Mouse (Mus musculus): ENCODE measurements around the gene Otos. TPM values are rescaled to one million over a fixed set of nuclear protein-coding genes. Genes with fewer than 3 reads are reported as not detected.

Gene Otos
- total RNA-seq (2021) = not detected
- long read RNA-seq, experiment 1 = 0 reads
- long read RNA-seq, experiment 2 = 0 reads

DNA sequence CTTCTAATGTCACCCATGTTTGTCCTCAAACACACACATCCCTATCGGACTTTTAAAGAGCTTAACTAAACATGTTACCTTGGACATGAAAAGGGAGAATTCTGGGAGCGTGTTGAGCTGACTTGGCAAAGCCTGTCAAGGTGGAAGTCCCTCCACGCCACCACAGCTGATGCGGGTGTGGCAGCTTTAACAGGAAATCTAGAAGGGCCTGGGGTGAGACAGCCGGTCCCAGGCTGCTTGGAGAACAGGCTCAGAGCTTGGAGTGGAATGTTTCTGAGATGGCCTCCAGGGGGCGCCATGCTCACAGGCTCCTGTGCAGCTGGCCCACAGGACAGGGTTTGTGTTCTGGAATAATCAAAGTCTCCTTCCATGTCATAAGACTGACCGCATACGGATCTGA lies at the start of gene Otos:
Gene Otos (minus strand): TSS at position 169 of the 400 bp plus-strand sequence.
- DNase-seq (ENCODE audit: low spot score) = peak; percentile 77

- DNase-seq (ENCODE audit: low spot score) = peak; percentile 84
These were observed 48.2 kb upstream of the Otos start for GRCm38 (mm10) chr1:92696848-92697247.

- DNase-seq (ENCODE audit: low spot score) = no peak
These were observed 47.1 kb upstream of the Otos start for GRCm38 (mm10) chr1:92695751-92696150.

DNA sequence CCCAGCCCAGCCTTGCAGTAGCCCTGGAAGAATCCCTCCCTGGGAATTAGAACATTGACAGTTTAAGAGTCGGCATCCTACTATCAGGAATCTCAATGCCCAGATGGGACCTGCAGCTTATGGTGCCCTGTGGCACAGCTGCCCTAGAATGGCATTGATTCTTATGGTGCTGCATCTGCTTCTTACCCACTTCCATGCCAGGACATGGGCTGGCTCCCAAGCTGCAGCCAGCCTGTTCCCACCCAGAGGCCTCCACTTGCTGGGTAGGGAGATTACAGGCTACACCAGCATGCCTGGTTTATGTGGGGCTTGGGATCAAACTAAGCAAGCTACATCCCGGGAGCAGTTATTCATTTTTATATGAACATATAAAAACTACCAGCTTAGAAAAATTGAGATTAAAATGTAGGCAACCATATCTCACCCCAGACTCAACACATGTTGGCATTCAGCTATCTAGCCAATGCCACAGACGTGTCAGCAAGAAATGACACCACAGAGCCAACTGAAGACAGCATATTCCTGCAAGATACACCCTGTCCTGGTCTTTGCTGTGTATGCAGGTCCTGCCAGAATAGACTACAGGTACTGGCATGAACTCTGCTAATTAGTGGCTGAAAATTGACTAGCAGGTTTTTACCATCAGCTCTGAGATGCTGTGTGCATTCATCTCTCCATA lies 42.7 kb upstream of the Otos start:
- no peak for DNase-seq (ENCODE audit: low spot score)

GRCm38 (mm10) chr1:92686994-92687393 lies 38.4 kb upstream of the Otos start:
- DNase-seq (ENCODE audit: low spot score) = no peak

GRCm38 (mm10) chr1:92683151-92683550 lies 34.5 kb upstream of the Otos start:
- peak; percentile 21 for DNase-seq (ENCODE audit: low spot score)

GRCm38 (mm10) chr1:92680668-92681603 lies 32.3 kb upstream of the Otos start:
- no peak for DNase-seq (ENCODE audit: low spot score)

DNA sequence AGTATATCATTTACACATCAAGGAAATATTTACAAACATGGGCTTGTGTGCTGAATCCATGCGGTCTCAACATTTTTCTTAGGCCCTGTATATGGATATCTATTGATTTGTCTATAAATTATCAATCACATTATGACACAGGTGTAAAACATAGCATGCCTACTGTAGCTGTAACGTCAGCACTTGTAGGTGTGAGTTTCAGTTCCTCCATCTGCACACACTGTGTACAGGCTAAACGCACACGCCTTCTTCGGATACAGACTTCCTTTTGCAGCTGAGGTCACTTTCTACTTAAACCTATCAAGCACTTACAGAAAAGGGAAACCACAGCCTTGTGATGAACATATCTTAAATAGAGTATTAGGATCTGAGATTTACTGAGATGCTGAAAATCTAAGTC lies 30.1 kb upstream of the Otos start:
- DNase-seq (ENCODE audit: low spot score) = no peak

- DNase-seq (ENCODE audit: low spot score) = no peak
These were observed 28.0 kb upstream of the Otos start for GRCm38 (mm10) chr1:92676676-92676975.

- no peak for DNase-seq (ENCODE audit: low spot score)
These were observed 27.5 kb upstream of the Otos start for GRCm38 (mm10) chr1:92675932-92676675.

- DNase-seq (ENCODE audit: low spot score) = no peak
These were observed 24.7 kb upstream of the Otos start for GRCm38 (mm10) chr1:92673258-92673782.

DNA sequence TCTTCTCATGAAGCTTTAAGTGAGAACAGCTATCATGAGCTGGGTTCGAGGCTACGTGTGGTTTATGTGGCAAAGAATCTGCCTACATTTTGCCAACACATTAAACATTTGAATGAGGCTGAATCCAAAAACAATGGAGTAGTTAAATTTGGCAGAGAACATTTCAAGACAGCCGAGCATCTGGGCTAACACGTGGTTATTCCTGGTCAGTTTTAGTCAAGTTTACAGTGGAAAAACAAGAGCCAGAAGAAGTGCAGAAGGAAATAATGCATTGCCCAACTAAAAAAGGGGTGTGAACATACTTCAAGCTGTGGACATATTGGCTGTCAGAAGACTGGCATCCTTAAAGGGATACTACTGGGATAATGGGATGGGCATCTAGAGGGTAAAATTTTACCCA lies 22.7 kb upstream of the Otos start:
- no peak for DNase-seq (ENCODE audit: low spot score)

- DNase-seq (ENCODE audit: low spot score) = no peak
These were observed 20.8 kb upstream of the Otos start for GRCm38 (mm10) chr1:92669430-92669829.

DNA sequence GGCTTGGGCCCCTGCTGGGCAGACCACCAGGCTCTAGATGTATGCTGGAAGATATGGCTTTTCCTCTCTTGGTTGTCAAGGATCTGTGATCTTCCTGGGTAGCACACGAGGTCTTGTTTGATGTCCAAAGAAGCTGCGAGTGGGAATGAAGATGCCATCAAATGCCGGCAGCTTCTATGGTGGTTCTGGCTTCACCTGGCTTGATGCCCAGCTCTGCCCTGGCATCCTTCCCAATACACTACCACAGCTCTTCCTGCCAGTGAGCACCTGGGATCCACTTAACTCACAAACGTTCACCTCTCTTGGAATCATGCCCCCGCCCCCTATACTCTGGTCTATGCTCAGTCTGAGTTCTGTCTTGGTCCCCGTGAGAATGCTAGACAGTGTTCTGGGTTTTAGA lies 18.5 kb upstream of the Otos start:
- DNase-seq (ENCODE audit: low spot score) = no peak

- DNase-seq (ENCODE audit: low spot score) = no peak
These were observed 10.8 kb upstream of the Otos start for GRCm38 (mm10) chr1:92659392-92659791.

GRCm38 (mm10) chr1:92657025-92657820 lies 8.6 kb upstream of the Otos start:
- DNase-seq (ENCODE audit: low spot score) = no peak

DNA sequence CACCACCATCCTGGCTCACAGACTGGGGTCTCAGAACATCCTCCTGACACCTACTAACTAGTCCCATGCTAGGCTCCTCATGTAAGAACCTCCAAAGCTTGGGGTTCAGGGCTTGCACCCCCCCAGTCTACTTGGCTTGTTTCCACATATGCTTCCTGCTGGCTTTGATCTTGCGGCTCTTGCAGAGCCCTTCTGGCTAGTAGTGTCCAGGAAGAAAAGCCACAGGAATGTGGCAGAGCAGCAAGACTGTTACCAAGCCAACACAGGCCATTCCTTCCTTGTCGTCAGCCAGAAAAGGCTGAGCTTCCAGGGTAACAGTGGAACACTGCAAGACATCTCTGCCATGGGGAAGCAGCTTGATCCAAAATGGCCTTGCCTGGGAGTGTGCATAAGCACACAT lies 6.0 kb upstream of the Otos start:
- DNase-seq (ENCODE audit: low spot score) = no peak

DNA sequence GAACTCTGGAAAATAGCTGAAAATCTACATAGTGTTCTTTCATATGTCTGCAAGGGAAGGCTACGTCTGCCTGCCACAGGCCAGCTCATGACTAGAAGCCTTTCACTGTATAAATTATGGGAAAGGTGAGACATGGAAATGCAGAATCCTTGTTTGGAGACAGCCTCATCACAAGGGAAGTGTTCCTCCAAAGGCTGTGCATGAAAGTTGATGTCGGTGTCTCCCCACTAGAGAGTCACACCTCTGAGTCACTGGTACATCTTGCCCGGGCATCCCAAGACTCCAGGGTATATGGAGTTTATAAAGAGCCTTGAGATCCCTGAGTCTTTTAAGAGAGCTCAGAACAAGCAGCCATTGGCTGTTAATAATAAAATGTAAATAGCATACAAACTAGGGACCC lies 4.5 kb upstream of the Otos start:
- no peak for DNase-seq (ENCODE audit: low spot score)

GRCm38 (mm10) chr1:92651467-92651866 lies 2.8 kb upstream of the Otos start:
- no peak for DNase-seq (ENCODE audit: low spot score)

- DNase-seq (ENCODE audit: low spot score) = no peak
These were observed 444 bp downstream of the Otos start for GRCm38 (mm10) chr1:92648197-92648596.

- peak; percentile 66 for DNase-seq (ENCODE audit: low spot score)
These were observed 889 bp downstream of the Otos start for GRCm38 (mm10) chr1:92647752-92648151.
